Mouse (Mus musculus) liver, embryonic 14.5 days (tissue): ENCODE measurements at regions not wholly inside any gene's neighbourhood (a gene's known extent, or its start where the extent isn't known, plus 50 kb on each side); places are given as distances from the start of the nearest gene placed in this dataset.

Source experiments
- ATAC-seq: fragments of 200-750 bp; cut with Nextera tagmentation; 2 replicates; pipeline ENCODE4 v1.8.0; 2017; ENCODE audit warnings: moderate number of reproducible peaks, mild to moderate bottlenecking, moderate library complexity; ENCODE audit not compliant: insufficient read depth
- DNase-seq, 3 experiments: peaks; one replicate each; pipeline ENCODE4 v3.0.0-alpha.2; 2012 to 2013; ENCODE audit warnings: low read depth in 3 of 3, low spot score in 3 of 3
- H3K27ac ChIP-seq: fragments of 300-500 bp; sonication (generic); 2 replicates; pipeline ENCODE4 v1.5.1; 2014; ENCODE audit warnings: moderate library complexity, mild to moderate bottlenecking, control low read depth, inconsistent platforms
- H3K27me3 ChIP-seq: fragments of 300-500 bp; sonication (generic); 2 replicates; pipeline ENCODE4 v1.6.1; 2014; ENCODE audit warnings: mild to moderate bottlenecking, low read length, moderate library complexity; ENCODE audit not compliant: control insufficient read depth, insufficient read depth
- H3K36me3 ChIP-seq: fragments of 300-500 bp; sonication (generic); replicated peaks from 2 replicates; pipeline ENCODE4 v1.6.1; 2014; ENCODE audit warnings: low read depth; ENCODE audit not compliant: control insufficient read depth, insufficient read depth
- H3K4me1 ChIP-seq, 2 experiments: fragments of 200-500 bp in 1 of 2; fragments of 300-500 bp in 1 of 2; sonication (generic) in 1 of 2; replicated peaks; 2 replicates each; pipeline ENCODE4 v1.6.1; 2012 to 2014; ENCODE audit warnings: antibody characterized with exemption in 1 of 2, inconsistent platforms in 1 of 2, low read length in 1 of 2; ENCODE audit not compliant: control insufficient read depth in 2 of 2, insufficient read depth in 2 of 2
- H3K4me2 ChIP-seq: fragments of 300-500 bp; sonication (generic); 2 replicates; pipeline ENCODE4 v1.6.1; 2014; ENCODE audit warnings: low read depth, mild to moderate bottlenecking, control low read depth, moderate library complexity
- H3K4me3 ChIP-seq, 2 experiments: fragments of 200-500 bp in 1 of 2; fragments of 300-500 bp in 1 of 2; sonication (generic) in 1 of 2; 2 replicates each; pipeline ENCODE4 v1.5.1; 2012 to 2014; ENCODE audit warnings: low read depth in 2 of 2, low read length in 2 of 2, mild to moderate bottlenecking in 2 of 2, control low read depth in 1 of 2, inconsistent platforms in 1 of 2, moderate library complexity in 1 of 2; ENCODE audit not compliant: insufficient read depth in 1 of 2
- H3K9ac ChIP-seq: fragments of 300-500 bp; sonication (generic); replicated peaks from 2 replicates; pipeline ENCODE4 v1.6.1; 2014; ENCODE audit warnings: mild to moderate bottlenecking, control low read depth, moderate library complexity
- H3K9me3 ChIP-seq: fragments of 300-500 bp; sonication (generic); 2 replicates; pipeline ENCODE4 v1.6.1; 2016; ENCODE audit warnings: low read length, mixed read lengths; ENCODE audit not compliant: control insufficient read depth
- CTCF ChIP-seq: IDR thresholded peaks from 2 replicates; pipeline ENCODE4 v1.5.1; 2016; ENCODE audit warnings: antibody characterized with exemption, low read depth, control low read depth
- EP300 ChIP-seq: IDR thresholded peaks from 2 replicates; pipeline ENCODE4 v1.6.1; 2016; ENCODE audit warnings: antibody characterized with exemption, low read depth
- WGBS: fragments of 180-500 bp; shearing (Covaris S2); extraction: QIAGEN DNeasy Blood & Tissue Kit; methylation state at CpG from one replicate; pipeline ENCODE4 v1.1.7; 2014; ENCODE audit not compliant: insufficient replicate concordance; 5-methylcytosine and 5-hydroxymethylcytosine counted together

DNA sequence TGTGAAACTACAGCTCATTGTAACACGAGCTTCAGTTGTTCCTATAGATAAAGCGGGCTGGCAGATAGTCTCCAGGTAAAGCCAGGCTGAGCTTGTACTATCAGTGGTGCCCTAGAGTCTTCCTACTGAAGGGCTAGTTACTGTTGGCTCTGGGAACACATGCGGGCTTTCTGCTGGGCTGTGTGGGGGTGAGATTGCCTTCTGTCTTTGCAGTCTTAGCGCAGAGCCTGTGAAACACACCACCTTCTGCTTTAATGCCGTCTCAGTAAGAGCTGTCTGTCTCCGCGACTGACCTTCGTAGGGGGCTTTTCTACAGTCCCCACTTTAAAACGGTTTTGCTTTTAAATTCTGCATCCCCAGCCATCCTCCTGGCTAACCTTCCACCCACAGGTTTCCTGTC is 76.7 kb downstream of the Trim29 start:
- no peaks in the 10 kb centered on the region for H3K27me3 ChIP-seq
- no peaks in the 10 kb centered on the region for H3K36me3 ChIP-seq
- no peak for TF ChIP-seq CTCF
- no peak for TF ChIP-seq EP300
- no peak for DNase-seq
- no peak overlapping the region for H3K27ac ChIP-seq
- H3K4me3 ChIP-seq = no peak overlapping the region
- ATAC-seq = no peak
- no peaks in the 10 kb centered on the region for H3K4me1 ChIP-seq
- no peaks in the 10 kb centered on the region for H3K9me3 ChIP-seq
- H3K4me2 ChIP-seq = no peak overlapping the region
- WGBS = 44% methylated on average over 9 of the region's 9 CpGs
- H3K9ac ChIP-seq = no peak overlapping the region

DNA sequence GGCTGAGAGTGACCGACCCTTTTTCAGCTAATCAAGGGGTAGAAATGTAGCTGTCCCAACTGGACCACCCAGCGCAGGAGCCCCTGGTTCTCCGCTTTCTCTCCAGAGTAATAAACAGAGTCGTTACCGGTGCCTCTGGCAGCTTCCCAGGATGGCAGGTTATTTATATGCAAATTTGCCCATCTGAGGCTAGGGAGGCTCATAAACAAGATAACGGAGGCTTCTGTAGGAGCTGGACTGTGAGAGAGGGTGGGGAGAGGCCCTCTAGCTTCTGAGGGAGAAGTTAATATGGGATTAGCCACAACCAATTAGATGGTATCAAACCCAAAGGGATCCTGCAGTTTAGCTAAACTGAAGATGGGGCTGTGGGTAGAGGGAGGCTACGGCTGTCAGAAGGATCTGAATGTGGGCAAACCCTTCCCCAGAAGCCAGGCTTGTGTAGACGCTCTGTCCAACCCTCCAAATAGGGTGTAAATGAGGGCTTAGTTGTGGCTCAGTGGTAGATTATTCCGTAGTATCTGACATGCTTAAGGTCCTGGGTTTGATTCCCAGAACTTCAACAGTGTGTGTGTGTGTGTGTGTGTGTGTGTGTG is 78.9 kb downstream of the Trim29 start:
- H3K36me3 ChIP-seq = no peaks in the 10 kb centered on the region
- ATAC-seq (no peak), DNase-seq (no peak)
- no peaks in the 10 kb centered on the region for H3K4me1 ChIP-seq
- TF ChIP-seq CTCF = no peak
- 0 out of 2 replicates have a peak, but pooled peaks cover 2% of the 10 kb centered on the region for H3K9me3 ChIP-seq
- H3K9ac ChIP-seq = no peak overlapping the region
- 48% methylated on average over 9 of the region's 9 CpGs for WGBS
- H3K27me3 ChIP-seq = no peaks in the 10 kb centered on the region
- H3K4me3 ChIP-seq = no peak overlapping the region
- no peak overlapping the region for H3K27ac ChIP-seq
- H3K4me2 ChIP-seq = no peak overlapping the region

DNA sequence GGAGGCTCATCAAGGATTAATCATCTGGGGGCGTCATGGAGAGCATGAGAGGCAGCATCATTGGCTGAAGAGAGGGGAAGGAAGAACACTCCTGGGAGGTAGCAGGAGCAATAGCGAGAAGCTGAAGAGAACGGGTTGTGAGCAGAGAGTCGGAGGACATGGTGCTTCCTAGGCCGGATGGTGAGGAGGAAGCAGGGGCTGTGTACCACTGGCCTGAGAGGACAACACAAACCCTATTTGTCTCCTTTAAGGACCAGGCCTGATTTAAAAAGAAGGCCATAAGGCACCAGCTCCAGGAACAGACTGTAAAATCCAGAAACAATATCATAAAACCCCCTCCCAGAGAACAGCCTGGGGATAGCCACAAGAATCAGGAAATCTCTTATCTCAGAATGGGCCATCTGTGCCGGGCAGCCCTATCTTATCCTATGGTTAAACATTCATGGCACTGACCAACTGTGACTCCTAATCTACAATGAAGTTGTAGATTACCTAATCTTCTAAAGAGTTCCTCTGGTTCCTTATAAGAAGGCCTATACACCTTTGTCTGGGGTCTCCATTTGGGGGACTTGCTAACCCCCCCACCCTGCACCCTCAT is 81.9 kb downstream of the Trim29 start:
- Histone ChIP-seq H3K4me1 (no peaks in the 10 kb centered on the region), H3K9me3 (0 out of 2 replicates have a peak, but pooled peaks cover 2% of the 10 kb centered on the region), H3K9ac (no peak overlapping the region), H3K4me2 (no peak overlapping the region), H3K27me3 (no peaks in the 10 kb centered on the region), H3K27ac (no peak overlapping the region), H3K36me3 (no peaks in the 10 kb centered on the region), H3K4me3 (no peak overlapping the region)
- no peak for TF ChIP-seq CTCF
- no peak for TF ChIP-seq EP300
- no peak for DNase-seq
- ATAC-seq = no peak
- 22% methylated on average over 6 of the region's 6 CpGs for WGBS

DNA sequence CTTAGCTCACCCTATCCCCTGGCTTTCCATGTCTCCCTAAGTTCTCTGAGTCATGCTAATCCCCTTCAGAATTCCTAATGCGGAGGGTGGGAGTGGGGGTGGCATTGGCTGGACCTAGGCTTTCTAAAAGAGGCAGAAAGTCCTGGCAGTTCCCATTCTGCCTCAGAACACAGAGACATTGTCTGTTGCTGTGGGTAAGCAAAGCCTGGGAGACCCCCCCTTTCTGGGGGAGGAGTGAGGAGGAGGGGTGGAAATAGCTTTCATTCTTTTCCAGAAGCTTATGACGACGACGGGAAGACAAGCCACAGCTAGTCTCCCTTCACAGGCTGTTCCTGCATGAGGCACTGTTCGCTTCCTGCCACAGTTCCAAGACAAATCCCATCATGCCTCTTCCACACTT is 83.6 kb downstream of the Trim29 start:
- no peaks in the 10 kb centered on the region for H3K36me3 ChIP-seq
- no peak for ATAC-seq

DNA sequence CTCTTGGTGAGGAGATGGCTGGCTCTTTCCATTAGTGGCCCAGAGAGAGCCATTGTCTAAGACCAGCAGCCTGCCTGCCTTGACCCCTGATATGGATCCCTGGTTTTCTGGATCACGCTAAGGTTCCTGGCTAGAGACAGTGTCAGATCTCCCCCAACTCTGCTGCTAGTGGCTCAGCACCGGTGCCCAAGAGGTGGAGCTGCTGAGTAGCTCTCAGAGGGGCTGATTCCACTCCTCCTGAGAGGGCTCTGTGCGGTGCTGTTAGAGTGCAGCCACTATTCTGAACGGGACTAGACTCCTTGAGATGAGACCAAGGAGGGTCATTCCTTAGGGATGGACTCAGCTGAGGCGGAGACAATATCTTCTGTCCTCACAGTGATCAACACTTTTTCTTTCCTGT is 84.6 kb downstream of the Trim29 start:
- Histone ChIP-seq H3K4me1 (no peaks in the 10 kb centered on the region), H3K4me3 (no peak overlapping the region), H3K36me3 (no peaks in the 10 kb centered on the region), H3K4me2 (no peak overlapping the region), H3K27me3 (no peaks in the 10 kb centered on the region), H3K9ac (no peak overlapping the region), H3K27ac (no peak overlapping the region), H3K9me3 (0 out of 2 replicates have a peak, but pooled peaks cover 2% of the 10 kb centered on the region)
- TF ChIP-seq CTCF (0 out of 2 replicates have a peak, but pooled peaks have one; percentile 8), EP300 (no peak)
- ATAC-seq (no peak), DNase-seq (no peak)
- 26% methylated on average over 5 of the region's 5 CpGs for WGBS

More for the DNA sequence above, 83.6 kb downstream of the Trim29 start:
- Histone ChIP-seq H3K4me1 (no peaks in the 10 kb centered on the region), H3K9me3 (0 out of 2 replicates have a peak, but pooled peaks cover 2% of the 10 kb centered on the region), H3K4me2 (no peak overlapping the region), H3K9ac (no peak overlapping the region), H3K27me3 (no peaks in the 10 kb centered on the region), H3K4me3 (no peak overlapping the region), H3K27ac (no peak overlapping the region)
- no peak for TF ChIP-seq EP300
- TF ChIP-seq CTCF = no peak
- 50% methylated on average over 5 of the region's 5 CpGs for WGBS
- DNase-seq = no peak
